Mouse (Mus musculus) neural tube, embryonic 13.5 days (tissue): ENCODE data around the gene Anxa4. TPM values are rescaled to one million over a fixed set of nuclear protein-coding genes. Genes with fewer than 3 reads are reported as not detected.

Experiments
- ATAC-seq: fragments of 200-750 bp; cut with Nextera tagmentation; 2 replicates; pipeline ENCODE4 v1.8.0; 2017; ENCODE audit warnings: low read depth, mild to moderate bottlenecking, moderate TSS enrichment, moderate library complexity
- H3K27ac ChIP-seq: fragments of 300-500 bp; sonication (generic); replicated peaks from 2 replicates; pipeline ENCODE4 v1.5.1; 2015; ENCODE audit warnings: moderate library complexity, mild to moderate bottlenecking, inconsistent platforms
- H3K27me3 ChIP-seq: fragments of 300-500 bp; sonication (generic); 2 replicates; pipeline ENCODE4 v1.6.1; 2015; ENCODE audit warnings: mild to moderate bottlenecking, inconsistent platforms
- H3K36me3 ChIP-seq: fragments of 300-500 bp; sonication (generic); 2 replicates; pipeline ENCODE4 v1.6.1; 2015; ENCODE audit warnings: mild to moderate bottlenecking, inconsistent platforms
- H3K4me1 ChIP-seq: fragments of 300-500 bp; sonication (generic); replicated peaks from 2 replicates; pipeline ENCODE4 v1.6.1; 2015; ENCODE audit warnings: inconsistent platforms
- H3K4me2 ChIP-seq: fragments of 300-500 bp; sonication (generic); 2 replicates; pipeline ENCODE4 v1.6.1; 2015; ENCODE audit warnings: inconsistent platforms, mild to moderate bottlenecking, moderate library complexity
- H3K4me3 ChIP-seq: fragments of 300-500 bp; sonication (generic); 2 replicates; pipeline ENCODE4 v1.5.1; 2015; ENCODE audit warnings: mild to moderate bottlenecking, inconsistent platforms
- H3K9ac ChIP-seq: fragments of 300-500 bp; sonication (generic); 2 replicates; pipeline ENCODE4 v1.6.1; 2015; ENCODE audit warnings: moderate library complexity, mild to moderate bottlenecking, inconsistent platforms
- H3K9me3 ChIP-seq: fragments of 300-500 bp; sonication (generic); 2 replicates; pipeline ENCODE4 v1.6.1; 2016; ENCODE audit warnings: inconsistent platforms
- WGBS: fragments of 180-500 bp; shearing (Covaris S2); methylation state at CpG from one replicate; pipeline ENCODE4 v1.1.7; 2015; 5-methylcytosine and 5-hydroxymethylcytosine counted together
- polyA plus RNA-seq: library from polyadenylated mRNA; unstranded; fragments of >200 nt; fragmentation: Nextera tagmentation; extraction: Ambion mirVana; gene quantifications from 2 replicates; pipeline ENCODE4 v1.2.1, GENCODE M21; 2015

Gene Anxa4
- polyA plus RNA-seq, 1 experiment from 2014 or later: 5.2 TPM

- Histone ChIP-seq H3K36me3 (peaks cover 49% of the 10 kb centered on the region), H3K4me2 (no peak overlapping the region), H3K27ac (no peak overlapping the region), H3K4me3 (no peak overlapping the region), H3K9me3 (no peaks in the 10 kb centered on the region), H3K27me3 (no peaks in the 10 kb centered on the region), H3K4me1 (peaks cover 17% of the 10 kb centered on the region), H3K9ac (no peak overlapping the region)
- no peak for ATAC-seq
- WGBS: 82% methylated on average over 1 of the region's 1 CpGs
These were observed 106.4 kb downstream of the Anxa4 start for GRCm38 (mm10) chr6:86686971-86687370.

Other genes starting within 250 kb of the Anxa4 start
- gene Asprv1, start 165.4 kb downstream of the Anxa4 start, polyA plus RNA-seq: 0.88 and 1.1 TPM in 2 replicates
- 23.8 and 27.4 TPM in 2 replicates for gene Mxd1, start 124.4 kb downstream of the Anxa4 start, polyA plus RNA-seq
- gene Snrnp27, start 109.1 kb downstream of the Anxa4 start, polyA plus RNA-seq: 101 and 112 TPM in 2 replicates
- gene Gmcl1, start 60.2 kb downstream of the Anxa4 start, polyA plus RNA-seq: 48.9 and 50.8 TPM in 2 replicates
- gene Aak1, start 55.9 kb upstream of the Anxa4 start, polyA plus RNA-seq: 37.3 and 42.7 TPM in 2 replicates
- gene Nfu1, start 215.7 kb upstream of the Anxa4 start, polyA plus RNA-seq: 126 and 142 TPM in 2 replicates
- gene Gfpt1, start 249.3 kb upstream of the Anxa4 start, polyA plus RNA-seq: 19.3 and 20.3 TPM in 2 replicates